Mouse (Mus musculus) heart, postnatal 0 days (tissue): Measurements from ENCODE around the gene Gpbp1l1. TPM values are rescaled to one million over a fixed set of nuclear protein-coding genes. Genes with fewer than 3 reads are reported as not detected.

ENCODE experiments used
- ATAC-seq: fragments of 200-750 bp; cut with Nextera tagmentation; 2 replicates; pipeline ENCODE4 v1.8.0; 2017; ENCODE audit warnings: low read depth, moderate number of reproducible peaks, moderate library complexity; ENCODE audit not compliant: insufficient read depth
- DNase-seq: peaks from one replicate; pipeline ENCODE4 v3.0.0-alpha.2; 2016; ENCODE audit warnings: low spot score
- H3K27ac ChIP-seq: fragments of 300-500 bp; sonication (generic); 2 replicates; pipeline ENCODE4 v1.5.1; 2014; ENCODE audit warnings: low read depth, mild to moderate bottlenecking
- H3K27me3 ChIP-seq: fragments of 300-500 bp; sonication (generic); 2 replicates; pipeline ENCODE4 v1.6.1; 2014; ENCODE audit warnings: low read length, mixed read lengths; ENCODE audit not compliant: control insufficient read depth, insufficient read depth
- H3K36me3 ChIP-seq: fragments of 300-500 bp; sonication (generic); replicated peaks from 2 replicates; pipeline ENCODE4 v1.6.1; 2014; ENCODE audit warnings: low read length, mixed read lengths; ENCODE audit not compliant: control insufficient read depth, insufficient read depth
- H3K4me1 ChIP-seq: fragments of 300-500 bp; sonication (generic); 2 replicates; pipeline ENCODE4 v1.6.1; 2014; ENCODE audit warnings: antibody characterized with exemption; ENCODE audit not compliant: control insufficient read depth, insufficient read depth
- H3K4me2 ChIP-seq: fragments of 300-500 bp; sonication (generic); 2 replicates; pipeline ENCODE4 v1.6.1; 2014; ENCODE audit warnings: low read depth, mild to moderate bottlenecking, low read length, moderate library complexity
- H3K4me3 ChIP-seq: fragments of 300-500 bp; sonication (generic); 2 replicates; pipeline ENCODE4 v1.5.1; 2014; ENCODE audit warnings: low read depth, low read length
- H3K9ac ChIP-seq: fragments of 300-500 bp; sonication (generic); replicated peaks from 2 replicates; pipeline ENCODE4 v1.6.1; 2014; ENCODE audit warnings: low read depth, low read length, mixed read lengths
- H3K9me3 ChIP-seq: fragments of 300-500 bp; sonication (generic); replicated peaks from 2 replicates; pipeline ENCODE4 v1.6.1; 2016; ENCODE audit warnings: low read length; ENCODE audit not compliant: control insufficient read depth
- CTCF ChIP-seq: IDR thresholded peaks from 2 replicates; pipeline ENCODE4 v1.5.1; 2016; ENCODE audit warnings: antibody characterized with exemption, control low read depth, low read depth
- EP300 ChIP-seq: IDR thresholded peaks from 2 replicates; pipeline ENCODE4 v1.6.1; 2016; ENCODE audit warnings: antibody characterized with exemption, low read depth
- WGBS: fragments of 180-500 bp; shearing (Covaris S2); extraction: QIAGEN DNeasy Blood & Tissue Kit; methylation state at CpG from one replicate; pipeline ENCODE4 v1.1.7; 2014; 5-methylcytosine and 5-hydroxymethylcytosine counted together
- polyA plus RNA-seq: library from polyadenylated mRNA; unstranded; fragments of >200 nt; fragmentation: Nextera tagmentation; extraction: Ambion mirVana; gene quantifications from 2 replicates; pipeline ENCODE4 v1.2.1, GENCODE M21; 2015
- total RNA-seq: library from RNA; depleted of rRNA; stranded (reverse); fragments of >200 nt; gene quantifications from 2 replicates; pipeline ENCODE4 v1.2.3, GENCODE M21; 2014; ENCODE audit warnings: low replicate concordance; rRNA removed

Gpbp1l1 gene
- total RNA-seq (56.9 and 95.7 TPM in 2 replicates), polyA plus RNA-seq (30.1 and 32.5 TPM in 2 replicates)

GRCm38 (mm10) chr4:116557306-116558121, at the start of gene Gpbp1l1:
Gene Gpbp1l1 (plus strand): TSS chr4:116557658.
- under 1% methylated on average over 78 of the region's 78 CpGs for WGBS
- Histone ChIP-seq H3K4me1 (peaks cover 15% of the 10 kb centered on the region), H3K36me3 (peaks cover 16% of the 10 kb centered on the region), H3K4me2 (peak within 1 kb of the TSS; percentile 81), H3K9ac (peak within 1 kb of the TSS; percentile 91), H3K27ac (peak within 1 kb of the TSS; percentile 99), H3K4me3 (peak within 1 kb of the TSS; percentile 99), H3K27me3 (no peaks in the 10 kb centered on the region), H3K9me3 (no peaks in the 10 kb centered on the region)
- ATAC-seq (peak; percentile 97), DNase-seq (peak; percentile 97)
- TF ChIP-seq EP300 (no peak; the same call in 1 of the 2 replicates), CTCF (peak; percentile 41)

GRCm38 (mm10) chr4:116531109-116531508, 26.3 kb upstream of the Gpbp1l1 start:
- peaks cover 18% of the 10 kb centered on the region for H3K36me3 ChIP-seq
- H3K4me2 ChIP-seq, result no peak overlapping the region
- H3K9me3 ChIP-seq, result no peaks in the 10 kb centered on the region
- H3K4me1 ChIP-seq, result no peaks in the 10 kb centered on the region
- TF ChIP-seq EP300 (no peak), CTCF (no peak)
- H3K9ac ChIP-seq, result no peak overlapping the region
- H3K4me3 ChIP-seq, result no peak overlapping the region
- DNase-seq (no peak), ATAC-seq (no peak)
- 61% methylated on average over 2 of the region's 2 CpGs for WGBS
- H3K27ac ChIP-seq, result no peak overlapping the region
- H3K27me3 ChIP-seq, result no peaks in the 10 kb centered on the region

GRCm38 (mm10) chr4:116536351-116536750, 21.1 kb upstream of the Gpbp1l1 start:
- no peak for ATAC-seq
- no peak for DNase-seq
- no peak overlapping the region for H3K9ac ChIP-seq
- H3K4me1 ChIP-seq, result no peaks in the 10 kb centered on the region
- H3K27ac ChIP-seq, result no peak overlapping the region
- no peaks in the 10 kb centered on the region for H3K27me3 ChIP-seq
- no peaks in the 10 kb centered on the region for H3K9me3 ChIP-seq
- TF ChIP-seq CTCF, result no peak
- TF ChIP-seq EP300, result no peak
- no peak overlapping the region for H3K4me3 ChIP-seq
- peaks cover 17% of the 10 kb centered on the region; the same call in 1 of the 2 replicates for H3K36me3 ChIP-seq
- no peak overlapping the region for H3K4me2 ChIP-seq

- no peaks in the 10 kb centered on the region for H3K4me1 ChIP-seq
- TF ChIP-seq CTCF (no peak), EP300 (no peak)
- peaks cover 14% of the 10 kb centered on the region; the same call in 1 of the 2 replicates for H3K36me3 ChIP-seq
- no peak overlapping the region for H3K4me2 ChIP-seq
- H3K9ac ChIP-seq, result no peak overlapping the region
- no peak overlapping the region for H3K4me3 ChIP-seq
- no peak overlapping the region for H3K27ac ChIP-seq
- H3K9me3 ChIP-seq, result no peaks in the 10 kb centered on the region
- WGBS, result 91% methylated on average over 3 of the region's 3 CpGs
- no peaks in the 10 kb centered on the region for H3K27me3 ChIP-seq
- no peak for ATAC-seq
- no peak for DNase-seq
These were observed 19.7 kb upstream of the Gpbp1l1 start for GRCm38 (mm10) chr4:116537737-116538136.

- no peak for ATAC-seq
- no peak overlapping the region for H3K4me3 ChIP-seq
- H3K4me1 ChIP-seq, result no peaks in the 10 kb centered on the region
- no peak overlapping the region for H3K9ac ChIP-seq
- no peaks in the 10 kb centered on the region for H3K27me3 ChIP-seq
- H3K9me3 ChIP-seq, result no peaks in the 10 kb centered on the region
- DNase-seq, result no peak
- no peak overlapping the region for H3K27ac ChIP-seq
- no peak for TF ChIP-seq CTCF
- TF ChIP-seq EP300, result no peak
- no peak overlapping the region for H3K4me2 ChIP-seq
- 49% methylated on average over 1 of the region's 1 CpGs for WGBS
- H3K36me3 ChIP-seq, result peaks cover 20% of the 10 kb centered on the region
These were observed 7.0 kb upstream of the Gpbp1l1 start for GRCm38 (mm10) chr4:116550432-116550831.
